Comparison of ENCODE assay signal across 38 mouse cellular contexts in the genomic region with DNA sequence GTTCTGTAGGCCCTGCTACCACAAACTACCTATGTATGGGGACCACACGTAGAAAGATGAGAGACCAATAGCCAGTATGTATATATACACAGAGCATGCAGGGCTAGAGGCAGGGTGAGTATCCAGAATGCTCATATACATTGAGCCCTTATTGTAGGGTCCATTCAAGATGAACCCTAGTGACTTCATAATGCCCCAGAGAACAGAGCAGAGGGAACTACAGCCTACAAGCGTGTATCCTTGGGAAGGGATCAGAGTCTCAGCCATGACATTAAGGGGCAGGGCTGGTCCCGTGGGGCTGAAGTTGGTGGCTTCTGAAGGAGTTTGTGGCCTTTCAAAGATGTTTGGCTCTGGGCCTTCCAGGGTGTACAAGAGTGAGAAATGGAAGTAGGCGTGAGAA. TPM values are rescaled to one million over a fixed set of nuclear protein-coding genes. Genes with fewer than 3 reads are reported as not detected.
"Had no signal": no experiment of that assay in that cellular context is flagged by ENCODE, and none has a peak within 500 bp of the region (broad histone marks: within the 10 kb centered on the region; RNA-seq: fewer than 3 reads in every experiment).

No protein-coding gene starts in this region.

- ATAC-seq: forebrain, embryonic 13.5 days; forebrain, embryonic 14.5 days; forebrain, embryonic 15.5 days; forebrain, embryonic 16.5 days; forebrain, postnatal 0 days had no signal

- H3K4me3 ChIP-seq: embryonic facial prominence, embryonic 10.5 days; embryonic facial prominence, embryonic 12.5 days; embryonic facial prominence, embryonic 13.5 days; embryonic facial prominence, embryonic 15.5 days; erythroblast, embryonic 14.5 days; forebrain, embryonic 10.5 days; forebrain, embryonic 13.5 days; forebrain, embryonic 15.5 days; gastrocnemius, adult 2 months; heart, adult 2 months; heart, embryonic 10.5 days had no signal

- H3K4me2 ChIP-seq: embryonic facial prominence, embryonic 12.5 days; embryonic facial prominence, embryonic 13.5 days; embryonic facial prominence, embryonic 15.5 days; forebrain, embryonic 13.5 days; forebrain, embryonic 15.5 days had no signal

- H3K4me1 ChIP-seq: embryonic facial prominence, embryonic 13.5 days; embryonic facial prominence, embryonic 15.5 days; forebrain, embryonic 13.5 days; forebrain, embryonic 15.5 days had no signal

- H3K36me3 ChIP-seq: forebrain, embryonic 15.5 days had no signal

- H3K9me3 ChIP-seq: embryonic facial prominence, embryonic 10.5 days; embryonic facial prominence, embryonic 12.5 days; embryonic facial prominence, embryonic 13.5 days; embryonic facial prominence, embryonic 15.5 days; forebrain, embryonic 10.5 days; forebrain, embryonic 13.5 days; forebrain, embryonic 15.5 days; heart, embryonic 10.5 days had no signal

- DNase-seq: cerebellum, adult 9-11 months; cerebellum, postnatal 10 days; cerebellum, postnatal 14 days; cerebellum, postnatal 25 days; cerebellum, postnatal 36 days; embryo, embryonic 11 days; forebrain, postnatal 0 days; gastrocnemius, postnatal 10 days; gastrocnemius, postnatal 14 days; gastrocnemius, postnatal 25 days; gastrocnemius, postnatal 36 days; heart, adult 11 months; heart, adult 18-20 months; heart, adult 2 months had no signal

- H3K9ac ChIP-seq: embryonic facial prominence, embryonic 12.5 days; embryonic facial prominence, embryonic 13.5 days; embryonic facial prominence, embryonic 15.5 days; forebrain, embryonic 13.5 days; forebrain, embryonic 15.5 days; forebrain, postnatal 0 days had no signal

- H3K27ac ChIP-seq: embryonic facial prominence, embryonic 10.5 days; embryonic facial prominence, embryonic 12.5 days; embryonic facial prominence, embryonic 13.5 days; embryonic facial prominence, embryonic 15.5 days; forebrain, embryonic 10.5 days; forebrain, embryonic 13.5 days; forebrain, embryonic 15.5 days; gastrocnemius, adult 2 months; heart, adult 2 months; heart, embryonic 10.5 days had no signal

- H3K27me3 ChIP-seq: embryonic facial prominence, embryonic 12.5 days; embryonic facial prominence, embryonic 13.5 days; embryonic facial prominence, embryonic 15.5 days; forebrain, embryonic 13.5 days; forebrain, embryonic 15.5 days had no signal

RNA-seq across cellular contexts. Expression of gene Trcg1, which starts 13.7 kb away (rescaled TPM):
- total RNA-seq: common myeloid progenitor, adult 5-6 weeks; forebrain, postnatal 0 days; gastrocnemius, adult 18-20 months; gastrocnemius, adult 2 months; gastrocnemius, adult 8-10 months; gastrocnemius, postnatal 10 days; gastrocnemius, postnatal 14 days; gastrocnemius, postnatal 25 days; gastrocnemius, postnatal 36 days; gastrocnemius, postnatal 4 days; granulocyte monocyte progenitor cell, adult 5-6 weeks; heart, adult 18-20 months; heart, adult 2 months; heart, adult 8-10 months had no signal
- polyA plus RNA-seq: cortical plate, adult 2 months; embryonic facial prominence, embryonic 11.5 days; embryonic facial prominence, embryonic 12.5 days; embryonic facial prominence, embryonic 13.5 days; embryonic facial prominence, embryonic 14.5 days; embryonic facial prominence, embryonic 15.5 days; erythroblast, embryonic 14.5 days; forebrain, embryonic 11.5 days; forebrain, embryonic 13.5 days; forebrain, embryonic 14.5 days; forebrain, embryonic 15.5 days; forebrain, embryonic 16.5 days; forebrain, postnatal 0 days; frontal cortex, adult 2 months; gonadal fat pad, adult 2 months; heart, adult 2 months; heart, embryonic 10.5 days had no signal
